Mouse (Mus musculus) G1E (cell line): ENCODE measurements around the gene Kcnk5. TPM values are rescaled to one million over a fixed set of nuclear protein-coding genes. Genes with fewer than 3 reads are reported as not detected.
A peak's percentile ranks its signal among the peaks of the same experiment; 100 is the strongest.

ENCODE experiments used
- ATAC-seq: 2 replicates; pipeline ENCODE4 v1.8.0; 2016; ENCODE audit warnings: mild to moderate bottlenecking; ENCODE audit not compliant: insufficient number of reproducible peaks, poor library complexity, low FRiP score, severe bottlenecking; ENCODE audit errors: extremely low read depth
- DNase-seq: peaks from one replicate; pipeline ENCODE4 v3.0.0; 2012; ENCODE audit warnings: low spot score
- H3K27me3 ChIP-seq: 2 replicates; pipeline ENCODE4 v1.6.1; 2012; ENCODE audit warnings: mild to moderate bottlenecking, low read length, inconsistent platforms; ENCODE audit not compliant: insufficient read depth
- H3K36me3 ChIP-seq: replicated peaks from 2 replicates; pipeline ENCODE3; 2012; ENCODE audit warnings: mild to moderate bottlenecking, inconsistent platforms
- H3K4me1 ChIP-seq: 2 replicates; pipeline ENCODE4 v1.6.1; 2012; ENCODE audit warnings: low read depth, low read length, inconsistent platforms, mixed read lengths; ENCODE audit not compliant: insufficient read depth
- H3K4me3 ChIP-seq: 2 replicates; pipeline ENCODE4 v1.5.1; 2012; ENCODE audit warnings: low read depth, mild to moderate bottlenecking, inconsistent platforms, low read length, moderate library complexity, mixed read lengths
- H3K9me3 ChIP-seq: replicated peaks from 2 replicates; pipeline ENCODE4 v1.6.1; 2012; ENCODE audit warnings: inconsistent platforms
- CTCF ChIP-seq: IDR thresholded peaks from 2 replicates; pipeline ENCODE4 v1.5.1; 2012; ENCODE audit warnings: low read depth, low read length, inconsistent platforms, mixed read lengths
- GATA1 ChIP-seq: IDR thresholded peaks from 2 replicates; pipeline ENCODE4 v1.6.1; 2012; ENCODE audit warnings: borderline replicate concordance, low read length, inconsistent platforms, mixed read lengths
- GATA2 ChIP-seq: IDR thresholded peaks from 2 replicates; pipeline ENCODE4 v1.6.1; 2012; ENCODE audit warnings: low read depth, low read length, inconsistent platforms, borderline replicate concordance
- POLR2AphosphoS5 ChIP-seq: IDR thresholded peaks from 2 replicates; pipeline ENCODE4 v1.6.1; 2012; ENCODE audit warnings: low read depth, low read length, inconsistent platforms; ENCODE audit not compliant: insufficient replicate concordance
- TAL1 ChIP-seq: conservative IDR thresholded peaks from 2 replicates; pipeline ENCODE4 v1.6.1; 2012; ENCODE audit warnings: low read depth, low read length, inconsistent platforms, mixed read lengths
- polyA plus RNA-seq: library from polyadenylated mRNA; stranded (reverse); fragments of >175 nt; gene quantifications from 2 replicates; pipeline ENCODE4 v1.2.3, GENCODE M21; 2012
- total RNA-seq, 2 experiments: library from RNA; stranded (forward) in 1 of 2; stranded (reverse) in 1 of 2; fragments of 200-1000 nt in 1 of 2; fragments of >200 nt in 1 of 2; fragmentation: Nextera tagmentation in 1 of 2; gene quantifications; 2 replicates each; pipeline ENCODE4 v1.2.3; 2014 to 2017

Gene Kcnk5
- total and polyA plus RNA-seq, 3 experiments, result 5.0 to 12.5 (median 7.5) TPM

DNA sequence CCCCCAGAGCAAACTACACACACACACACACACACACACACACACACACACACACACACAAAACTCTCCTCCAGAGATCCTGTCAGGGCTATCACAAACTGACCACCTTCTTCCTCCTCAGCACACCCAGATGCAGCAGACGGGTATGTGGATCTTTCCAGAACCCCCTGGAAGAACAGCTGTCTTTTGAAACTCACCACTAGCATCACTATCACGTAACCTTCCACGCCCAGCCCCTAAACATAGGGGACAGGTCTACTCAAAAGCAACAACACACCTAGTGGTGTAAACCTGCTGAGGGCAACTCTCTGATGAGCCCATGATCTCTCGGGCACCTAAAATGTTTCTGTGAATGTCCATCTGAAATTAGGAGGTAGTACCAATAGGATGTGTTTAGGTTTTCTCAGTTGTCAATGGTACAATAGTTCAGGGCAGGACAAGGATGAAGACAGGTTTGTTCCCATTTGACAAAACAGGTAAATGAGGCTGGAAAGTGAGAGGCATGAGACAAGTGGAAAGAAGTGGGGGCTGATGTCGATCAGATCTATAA lies 1.8 kb downstream of the Kcnk5 start:
- DNase-seq (no peak), ATAC-seq (no peak)
- Histone ChIP-seq H3K9me3 (no peaks in the 10 kb centered on the region), H3K4me3 (peak overlapping the region; percentile 82), H3K36me3 (peaks cover 33% of the 10 kb centered on the region), H3K4me1 (peaks cover 81% of the 10 kb centered on the region), H3K27me3 (no peaks in the 10 kb centered on the region)
- TF ChIP-seq CTCF, result no peak
- TF ChIP-seq POLR2AphosphoS5, result no peak
- no peak for TF ChIP-seq GATA1
- TF ChIP-seq GATA2, result no peak
- TF ChIP-seq TAL1, result no peak

DNA sequence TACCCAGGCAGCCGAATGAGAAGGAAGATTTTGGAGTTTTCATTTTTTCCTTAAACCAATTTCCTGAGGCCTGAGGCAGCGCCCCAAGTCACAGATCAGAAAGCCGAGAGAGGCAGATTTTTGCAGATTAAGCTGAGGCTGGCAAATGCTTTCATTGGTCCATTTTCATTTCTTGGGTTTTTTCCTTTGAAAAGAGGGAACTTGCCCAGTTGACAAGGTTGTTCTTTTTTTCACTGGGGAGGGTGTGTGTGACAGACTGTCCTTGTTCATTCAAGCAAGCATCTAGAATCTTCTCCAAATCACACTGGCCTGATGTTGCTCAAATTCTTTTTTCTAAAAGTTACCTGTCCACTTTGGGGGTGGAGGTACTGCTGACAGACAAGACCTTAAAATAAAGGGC lies 2.5 kb downstream of the Kcnk5 start:
- DNase-seq (no peak), ATAC-seq (no peak)
- Histone ChIP-seq H3K4me3 (peak overlapping the region; percentile 82), H3K4me1 (peaks cover 87% of the 10 kb centered on the region), H3K27me3 (no peaks in the 10 kb centered on the region), H3K9me3 (no peaks in the 10 kb centered on the region), H3K36me3 (peaks cover 36% of the 10 kb centered on the region)
- no peak for TF ChIP-seq CTCF
- TF ChIP-seq TAL1, result no peak
- no peak for TF ChIP-seq GATA1
- TF ChIP-seq GATA2, result no peak

- H3K4me3 ChIP-seq, result peak overlapping the region; percentile 82
- DNase-seq (no peak), ATAC-seq (no peak)
Measured at GRCm38 (mm10) chr14:20178593-20178992, 3.0 kb downstream of the Kcnk5 start.

DNA sequence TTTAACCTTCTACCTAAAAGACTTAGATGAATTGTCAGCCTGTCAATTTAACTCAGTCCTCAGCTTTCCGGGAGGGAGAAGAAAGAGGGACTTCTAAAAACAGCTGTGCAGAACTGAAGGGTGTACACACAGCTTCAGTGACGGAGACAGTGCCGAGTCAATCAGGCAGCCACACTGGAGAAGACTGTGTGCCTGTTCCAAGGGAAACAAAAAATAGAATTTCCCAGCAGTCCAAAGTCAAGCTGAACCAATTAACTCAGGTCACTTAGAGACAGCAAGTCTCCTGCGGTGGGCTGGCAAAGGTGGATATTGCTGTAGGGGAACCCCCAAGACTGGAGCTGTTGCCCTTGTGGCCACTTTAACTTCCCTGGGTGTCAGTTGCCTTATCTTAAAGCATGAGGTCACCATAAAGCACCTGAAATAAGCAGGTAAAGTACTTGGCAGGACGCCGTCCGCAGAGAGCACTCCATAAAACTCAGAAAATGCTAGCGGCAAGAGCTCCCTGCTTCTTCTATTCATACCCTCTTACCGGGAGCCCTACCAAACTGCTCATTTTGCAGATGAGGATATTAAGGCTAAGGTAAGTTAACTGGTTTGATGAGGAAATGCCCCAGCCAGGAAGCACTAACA lies 4.0 kb downstream of the Kcnk5 start:
- H3K9me3 ChIP-seq, result no peaks in the 10 kb centered on the region
- H3K36me3 ChIP-seq, result peaks cover 36% of the 10 kb centered on the region
- peak overlapping the region; percentile 13; the same call in 1 of the 2 replicates for H3K4me3 ChIP-seq
- no peaks in the 10 kb centered on the region for H3K27me3 ChIP-seq
- ATAC-seq (no peak), DNase-seq (no peak)
- TF ChIP-seq CTCF (no peak), GATA1 (no peak), TAL1 (no peak), POLR2AphosphoS5 (no peak), GATA2 (no peak)
- H3K4me1 ChIP-seq, result peaks cover 89% of the 10 kb centered on the region

More at GRCm38 (mm10) chr14:20178593-20178992, 3.0 kb downstream of the Kcnk5 start:
- peaks cover 87% of the 10 kb centered on the region for H3K4me1 ChIP-seq
- no peaks in the 10 kb centered on the region for H3K9me3 ChIP-seq
- TF ChIP-seq CTCF, result no peak
- TF ChIP-seq TAL1, result no peak
- no peak for TF ChIP-seq GATA2
- TF ChIP-seq GATA1, result no peak
- no peak for TF ChIP-seq POLR2AphosphoS5
- H3K27me3 ChIP-seq, result no peaks in the 10 kb centered on the region
- peaks cover 36% of the 10 kb centered on the region for H3K36me3 ChIP-seq

DNA sequence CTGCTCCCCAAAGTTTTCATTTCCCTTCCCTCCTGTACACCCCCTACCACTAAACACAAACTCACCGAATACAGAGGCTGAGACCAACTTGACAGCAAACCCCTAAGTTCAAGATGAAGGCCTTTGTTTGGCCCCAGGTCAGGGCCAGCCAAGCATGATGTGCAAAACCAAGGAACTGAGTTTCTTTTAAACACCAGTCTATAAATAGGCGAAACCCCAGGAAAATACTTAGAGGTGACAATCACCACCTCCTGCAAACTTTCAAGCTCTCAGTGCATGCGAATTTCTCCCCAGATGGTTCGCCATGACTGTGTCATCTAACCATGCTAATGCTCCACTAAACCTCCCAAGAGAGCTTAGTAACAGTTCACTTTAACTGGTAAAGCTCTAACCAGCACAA lies 5.9 kb downstream of the Kcnk5 start:
- Histone ChIP-seq H3K4me1 (peaks cover 93% of the 10 kb centered on the region), H3K36me3 (peaks cover 49% of the 10 kb centered on the region), H3K9me3 (no peaks in the 10 kb centered on the region), H3K27me3 (no peaks in the 10 kb centered on the region), H3K4me3 (no peak overlapping the region)
- DNase-seq (no peak), ATAC-seq (no peak)
- TF ChIP-seq TAL1 (no peak), CTCF (no peak), POLR2AphosphoS5 (no peak), GATA2 (no peak), GATA1 (no peak)

DNA sequence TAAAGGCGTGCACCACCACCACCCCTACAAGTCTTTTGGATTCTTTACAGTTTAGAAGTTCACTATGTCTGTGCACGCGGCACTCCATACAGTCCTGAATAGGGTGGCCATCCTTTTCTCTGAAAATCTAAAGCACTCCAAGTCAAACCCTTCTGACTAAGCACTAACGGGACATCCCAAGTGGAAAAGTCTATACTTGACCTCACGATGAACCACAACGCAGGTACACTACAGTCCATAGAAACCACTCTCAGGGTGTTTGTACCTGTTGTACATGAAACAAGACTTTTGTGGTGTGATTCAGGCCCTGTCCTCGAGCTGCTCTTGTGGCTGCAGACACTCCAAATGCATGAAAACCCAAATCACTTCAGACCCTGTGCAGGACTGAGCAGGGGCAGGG lies 6.5 kb downstream of the Kcnk5 start:
- TF ChIP-seq GATA2, result no peak
- H3K4me3 ChIP-seq, result no peak overlapping the region; the same call in 1 of the 2 replicates
- peaks cover 55% of the 10 kb centered on the region for H3K36me3 ChIP-seq
- peaks cover 95% of the 10 kb centered on the region for H3K4me1 ChIP-seq
- ATAC-seq (no peak), DNase-seq (no peak)
- no peaks in the 10 kb centered on the region for H3K9me3 ChIP-seq
- no peaks in the 10 kb centered on the region for H3K27me3 ChIP-seq
